Mouse (Mus musculus) limb, embryonic 14.5 days (tissue): ENCODE data around the gene Higd1a. TPM values are rescaled to one million over a fixed set of nuclear protein-coding genes. Genes with fewer than 3 reads are reported as not detected.

Experiments used
- ATAC-seq: fragments of 200-750 bp; cut with Nextera tagmentation; 2 replicates; pipeline ENCODE4 v1.8.0; 2017; ENCODE audit warnings: low read depth, moderate number of reproducible peaks, moderate TSS enrichment; ENCODE audit not compliant: low FRiP score
- DNase-seq: peaks from one replicate; pipeline ENCODE4 v3.0.0-alpha.2; 2015; ENCODE audit warnings: low spot score
- H3K27ac ChIP-seq: fragments of 300-500 bp; sonication (generic); replicated peaks from 2 replicates; pipeline ENCODE4 v1.5.1; 2014; ENCODE audit warnings: low read depth, mild to moderate bottlenecking, low read length, moderate library complexity, mixed read lengths
- H3K27me3 ChIP-seq: fragments of 300-500 bp; sonication (generic); 2 replicates; pipeline ENCODE4 v1.6.1; 2014; ENCODE audit warnings: low read length, mixed read lengths; ENCODE audit not compliant: control insufficient read depth, insufficient read depth
- H3K36me3 ChIP-seq: fragments of 300-500 bp; sonication (generic); 2 replicates; pipeline ENCODE4 v1.6.1; 2014; ENCODE audit warnings: mild to moderate bottlenecking, low read length, moderate library complexity, mixed read lengths; ENCODE audit not compliant: control insufficient read depth, insufficient read depth
- H3K4me1 ChIP-seq: fragments of 300-500 bp; sonication (generic); 2 replicates; pipeline ENCODE4 v1.6.1; 2014; ENCODE audit warnings: antibody characterized with exemption, low read length, mixed read lengths; ENCODE audit not compliant: control insufficient read depth, insufficient read depth
- H3K4me2 ChIP-seq: fragments of 300-500 bp; sonication (generic); replicated peaks from 2 replicates; pipeline ENCODE4 v1.6.1; 2014; ENCODE audit warnings: low read depth, mild to moderate bottlenecking, low read length, moderate library complexity; ENCODE audit not compliant: severe bottlenecking
- H3K4me3 ChIP-seq: fragments of 300-500 bp; sonication (generic); replicated peaks from 2 replicates; pipeline ENCODE4 v1.5.1; 2014; ENCODE audit warnings: low read length
- H3K9ac ChIP-seq: fragments of 300-500 bp; sonication (generic); 2 replicates; pipeline ENCODE4 v1.6.1; 2014; ENCODE audit warnings: mild to moderate bottlenecking, low read depth, low read length, moderate library complexity; ENCODE audit not compliant: severe bottlenecking
- H3K9me3 ChIP-seq: fragments of 300-500 bp; sonication (generic); 2 replicates; pipeline ENCODE4 v1.6.1; 2016; ENCODE audit warnings: low read length; ENCODE audit not compliant: control insufficient read depth
- POLR2A ChIP-seq: fragments of 200-500 bp; IDR thresholded peaks from 2 replicates; pipeline ENCODE4 v1.8.0; 2012; ENCODE audit warnings: inconsistent platforms, mild to moderate bottlenecking, moderate library complexity, borderline replicate concordance; ENCODE audit not compliant: insufficient read depth, insufficient read length; ENCODE audit errors: extremely low read depth
- WGBS: fragments of 180-500 bp; shearing (Covaris S2); extraction: QIAGEN DNeasy Blood & Tissue Kit; methylation state at CpG from one replicate; pipeline ENCODE4 v1.1.7; 2014; 5-methylcytosine and 5-hydroxymethylcytosine counted together
- polyA plus RNA-seq, 2 experiments: library from polyadenylated mRNA; depleted of rRNA in 1 of 2; stranded (reverse) in 1 of 2; unstranded in 1 of 2; fragments of >200 nt; fragmentation: Nextera tagmentation in 1 of 2; extraction: Ambion mirVana in 1 of 2; gene quantifications; 2 replicates each; pipeline versions ENCODE4 v1.2.1 to v1.2.3; 2012 to 2014

Gene Higd1a
- polyA plus RNA-seq, 2 experiments, result 71.0 to 235 TPM

- Histone ChIP-seq H3K4me3 (no peak overlapping the region), H3K4me1 (peaks cover 3% of the 10 kb centered on the region; the same call in 1 of the 2 replicates), H3K9me3 (no peaks in the 10 kb centered on the region), H3K27me3 (no peaks in the 10 kb centered on the region), H3K4me2 (no peak overlapping the region), H3K9ac (no peak overlapping the region), H3K36me3 (no peaks in the 10 kb centered on the region), H3K27ac (no peak overlapping the region)
- WGBS, result 87% methylated on average over 9 of the region's 9 CpGs
- no peak for ATAC-seq
- no peak for DNase-seq
- no peak for TF ChIP-seq POLR2A
Measured at GRCm38 (mm10) chr9:121891301-121891700, 33.1 kb upstream of the Higd1a start.

- Histone ChIP-seq H3K27ac (no peak overlapping the region), H3K4me1 (peaks cover 3% of the 10 kb centered on the region; the same call in 1 of the 2 replicates), H3K36me3 (no peaks in the 10 kb centered on the region), H3K27me3 (no peaks in the 10 kb centered on the region), H3K9ac (0 out of 2 replicates have a peak overlapping the region, but pooled peaks have one; percentile 22), H3K4me3 (no peak overlapping the region), H3K9me3 (no peaks in the 10 kb centered on the region), H3K4me2 (no peak overlapping the region)
- no peak for TF ChIP-seq POLR2A
- peak; percentile 62; the same call in 1 of the 2 replicates for ATAC-seq
- 31% methylated on average over 18 of the region's 18 CpGs for WGBS
- peak; percentile 20 for DNase-seq
Measured at GRCm38 (mm10) chr9:121890441-121890941, 32.3 kb upstream of the Higd1a start.

- Histone ChIP-seq H3K9me3 (no peaks in the 10 kb centered on the region), H3K4me1 (peaks cover 3% of the 10 kb centered on the region; the same call in 1 of the 2 replicates), H3K27ac (no peak overlapping the region), H3K36me3 (no peaks in the 10 kb centered on the region), H3K4me3 (no peak overlapping the region), H3K4me2 (no peak overlapping the region), H3K9ac (no peak overlapping the region), H3K27me3 (no peaks in the 10 kb centered on the region)
- DNase-seq, result no peak
- no peak for ATAC-seq
- no peak for TF ChIP-seq POLR2A
- WGBS, result 64% methylated on average over 4 of the region's 4 CpGs
Measured at GRCm38 (mm10) chr9:121889927-121890440, 31.8 kb upstream of the Higd1a start.

- H3K4me2 ChIP-seq, result no peak overlapping the region
- H3K36me3 ChIP-seq, result no peaks in the 10 kb centered on the region
- no peaks in the 10 kb centered on the region for H3K9me3 ChIP-seq
- no peak for ATAC-seq
- no peak overlapping the region for H3K4me3 ChIP-seq
- no peak overlapping the region for H3K27ac ChIP-seq
- WGBS, result 65% methylated on average over 7 of the region's 7 CpGs
- no peak overlapping the region for H3K9ac ChIP-seq
- H3K4me1 ChIP-seq, result no peaks in the 10 kb centered on the region
- no peak for DNase-seq
- TF ChIP-seq POLR2A, result no peak
- no peaks in the 10 kb centered on the region for H3K27me3 ChIP-seq
Measured at GRCm38 (mm10) chr9:121882015-121882457, 23.9 kb upstream of the Higd1a start.

GRCm38 (mm10) chr9:121881301-121881700 is 23.1 kb upstream of the Higd1a start:
- ATAC-seq (no peak), DNase-seq (no peak)
- Histone ChIP-seq H3K4me2 (no peak overlapping the region), H3K27ac (no peak overlapping the region), H3K4me3 (no peak overlapping the region), H3K27me3 (no peaks in the 10 kb centered on the region), H3K4me1 (no peaks in the 10 kb centered on the region), H3K36me3 (no peaks in the 10 kb centered on the region), H3K9me3 (no peaks in the 10 kb centered on the region), H3K9ac (no peak overlapping the region)
- no peak for TF ChIP-seq POLR2A
- 73% methylated on average over 6 of the region's 6 CpGs for WGBS

- H3K36me3 ChIP-seq, result no peaks in the 10 kb centered on the region
- DNase-seq (peak; percentile 64), ATAC-seq (no peak)
Measured at GRCm38 (mm10) chr9:121880840-121881239, 22.7 kb upstream of the Higd1a start.

More at GRCm38 (mm10) chr9:121880840-121881239, 22.7 kb upstream of the Higd1a start:
- H3K27me3 ChIP-seq, result no peaks in the 10 kb centered on the region
- H3K9ac ChIP-seq, result no peak overlapping the region
- no peak for TF ChIP-seq POLR2A
- no peak overlapping the region for H3K27ac ChIP-seq
- H3K9me3 ChIP-seq, result no peaks in the 10 kb centered on the region
- H3K4me1 ChIP-seq, result no peaks in the 10 kb centered on the region
- H3K4me3 ChIP-seq, result no peak overlapping the region
- WGBS, result 30% methylated on average over 14 of the region's 14 CpGs
- H3K4me2 ChIP-seq, result no peak overlapping the region
